Mouse (Mus musculus) lung, postnatal 0 days (tissue): ENCODE data around the gene Cdc6. TPM values are rescaled to one million over a fixed set of nuclear protein-coding genes. Genes with fewer than 3 reads are reported as not detected.

Experiments used
- ATAC-seq: fragments of 200-750 bp; cut with Nextera tagmentation; 2 replicates; pipeline ENCODE4 v1.8.0; 2017; ENCODE audit warnings: moderate library complexity
- DNase-seq: peaks from one replicate; pipeline ENCODE4 v3.0.0-alpha.2; 2016; ENCODE audit warnings: low spot score
- H3K27ac ChIP-seq: fragments of 300-500 bp; sonication (generic); 2 replicates; pipeline ENCODE4 v1.5.1; 2014; ENCODE audit warnings: antibody characterized with exemption, mild to moderate bottlenecking, low read length, mixed read lengths
- H3K27me3 ChIP-seq: fragments of 300-500 bp; sonication (generic); replicated peaks from 2 replicates; pipeline ENCODE4 v1.6.1; 2014; ENCODE audit warnings: low read length, mixed read lengths; ENCODE audit not compliant: insufficient read depth
- H3K36me3 ChIP-seq: fragments of 300-500 bp; sonication (generic); 2 replicates; pipeline ENCODE4 v1.6.1; 2014; ENCODE audit warnings: low read length, mixed read lengths; ENCODE audit not compliant: insufficient read depth
- H3K4me1 ChIP-seq: fragments of 300-500 bp; sonication (generic); 2 replicates; pipeline ENCODE4 v1.6.1; 2014; ENCODE audit warnings: antibody characterized with exemption, low read depth, low read length, mixed read lengths; ENCODE audit not compliant: insufficient read depth
- H3K4me2 ChIP-seq: fragments of 300-500 bp; sonication (generic); replicated peaks from 2 replicates; pipeline ENCODE4 v1.6.1; 2014; ENCODE audit warnings: low read depth, mild to moderate bottlenecking, low read length, moderate library complexity, mixed read lengths
- H3K4me3 ChIP-seq: fragments of 300-500 bp; sonication (generic); 2 replicates; pipeline ENCODE4 v1.5.1; 2014; ENCODE audit warnings: low read depth, low read length
- H3K9ac ChIP-seq: fragments of 300-500 bp; sonication (generic); replicated peaks from 2 replicates; pipeline ENCODE4 v1.6.1; 2014; ENCODE audit warnings: low read depth, mild to moderate bottlenecking
- H3K9me3 ChIP-seq: fragments of 300-500 bp; sonication (generic); 2 replicates; pipeline ENCODE4 v1.6.1; 2016; ENCODE audit warnings: low read length, mixed read lengths
- CTCF ChIP-seq: IDR thresholded peaks from 2 replicates; pipeline ENCODE4 v1.5.1; 2016; ENCODE audit warnings: antibody characterized with exemption, mild to moderate bottlenecking
- EP300 ChIP-seq: IDR thresholded peaks from 2 replicates; pipeline ENCODE4 v1.6.1; 2016; ENCODE audit warnings: antibody characterized with exemption, mild to moderate bottlenecking, control low read depth
- WGBS: fragments of 180-500 bp; shearing (Covaris S2); extraction: QIAGEN DNeasy Blood & Tissue Kit; methylation state at CpG from one replicate; pipeline ENCODE4 v1.1.7; 2014; 5-methylcytosine and 5-hydroxymethylcytosine counted together
- polyA plus RNA-seq: library from polyadenylated mRNA; unstranded; fragments of >200 nt; fragmentation: Nextera tagmentation; extraction: Ambion mirVana; gene quantifications from 2 replicates; pipeline ENCODE4 v1.2.1, GENCODE M21; 2015

Cdc6 gene
- polyA plus RNA-seq, 1 experiment from 2014 or later: 2.6 TPM

DNA sequence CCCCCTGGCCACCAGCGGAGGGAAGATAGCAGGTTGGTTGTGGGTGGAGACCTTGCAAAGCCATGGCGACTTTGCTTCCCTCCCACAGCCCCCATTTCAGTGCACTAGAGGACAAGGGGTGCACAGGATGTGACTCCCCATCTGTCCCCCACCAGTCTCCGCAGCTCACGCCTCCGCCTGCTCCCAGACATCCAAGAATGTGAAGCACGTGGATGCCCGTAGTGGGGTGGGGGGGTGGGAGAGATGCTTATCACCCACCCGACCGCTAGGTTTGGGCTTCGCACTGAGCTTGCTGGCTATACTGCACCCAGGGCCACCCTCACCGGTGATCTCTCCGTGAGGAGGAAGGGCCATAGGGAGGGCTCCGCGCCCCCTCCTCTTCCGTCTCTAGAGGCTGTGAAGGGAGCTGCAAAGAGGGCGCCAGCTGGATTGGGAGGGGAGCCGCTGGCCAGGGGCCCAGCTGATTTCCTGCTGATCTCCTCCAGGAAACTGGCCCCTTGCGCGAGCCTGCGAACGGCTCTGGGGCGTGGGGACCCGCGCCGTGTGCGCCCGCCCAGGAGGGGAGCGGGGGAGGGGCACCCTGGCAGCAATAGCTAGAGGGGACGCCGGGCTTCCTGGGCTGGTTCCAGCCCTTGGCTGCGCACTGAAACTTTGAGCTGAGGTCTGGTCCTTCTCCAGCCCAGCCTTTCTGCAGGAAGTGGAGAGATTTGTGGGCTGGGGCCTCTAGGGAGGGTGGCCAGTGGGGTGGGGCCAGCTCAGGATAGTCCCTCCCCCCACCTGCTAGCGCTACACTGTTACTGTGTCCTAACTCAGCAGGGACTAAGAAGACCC lies 55.8 kb downstream of the Cdc6 start:
- peak; percentile 82 for ATAC-seq
- peak overlapping the region; percentile 69 for H3K9ac ChIP-seq
- H3K27me3 ChIP-seq: no peaks in the 10 kb centered on the region
- H3K9me3 ChIP-seq: no peaks in the 10 kb centered on the region
- H3K27ac ChIP-seq: peak overlapping the region; percentile 84
- TF ChIP-seq EP300: peak; percentile 57
- peak; percentile 44 for TF ChIP-seq CTCF
- WGBS: under 1% methylated on average over 22 of the region's 32 CpGs
- peak; percentile 97 for DNase-seq
- H3K36me3 ChIP-seq: peaks cover 3% of the 10 kb centered on the region; the same call in 1 of the 2 replicates
- H3K4me1 ChIP-seq: peaks cover 42% of the 10 kb centered on the region
- H3K4me3 ChIP-seq: peak overlapping the region; percentile 63
- peak overlapping the region; percentile 98 for H3K4me2 ChIP-seq

- peak overlapping the region; percentile 84 for H3K27ac ChIP-seq
- H3K4me2 ChIP-seq: peak overlapping the region; percentile 98
- peaks cover 3% of the 10 kb centered on the region; the same call in 1 of the 2 replicates for H3K36me3 ChIP-seq
- ATAC-seq (no peak), DNase-seq (no peak)
- H3K27me3 ChIP-seq: no peaks in the 10 kb centered on the region
- peaks cover 45% of the 10 kb centered on the region for H3K4me1 ChIP-seq
- peak overlapping the region; percentile 63 for H3K4me3 ChIP-seq
- TF ChIP-seq EP300: no peak
- H3K9me3 ChIP-seq: no peaks in the 10 kb centered on the region
- WGBS: 5% methylated on average over 6 of the region's 6 CpGs
- peak overlapping the region; percentile 29; the same call in 1 of the 2 replicates for H3K9ac ChIP-seq
Observed at GRCm38 (mm10) chr11:98964201-98964615, 56.6 kb downstream of the Cdc6 start.

- peak overlapping the region; percentile 98 for H3K4me2 ChIP-seq
- H3K4me1 ChIP-seq: peaks cover 43% of the 10 kb centered on the region
- ATAC-seq (no peak), DNase-seq (no peak)
- H3K27me3 ChIP-seq: no peaks in the 10 kb centered on the region
- H3K4me3 ChIP-seq: peak overlapping the region; percentile 10; the same call in 1 of the 2 replicates
- no peaks in the 10 kb centered on the region for H3K9me3 ChIP-seq
- WGBS: 16% methylated on average over 15 of the region's 15 CpGs
- H3K9ac ChIP-seq: peak overlapping the region; percentile 29
- peaks cover 7% of the 10 kb centered on the region for H3K36me3 ChIP-seq
- TF ChIP-seq CTCF (no peak), EP300 (no peak)
- H3K27ac ChIP-seq: peak overlapping the region; percentile 84
Observed at GRCm38 (mm10) chr11:98964616-98965415, 57.2 kb downstream of the Cdc6 start.

- H3K4me3 ChIP-seq: peak overlapping the region; percentile 10; the same call in 1 of the 2 replicates
- peaks cover 12% of the 10 kb centered on the region for H3K36me3 ChIP-seq
- no peak for ATAC-seq
- peak overlapping the region; percentile 29; the same call in 1 of the 2 replicates for H3K9ac ChIP-seq
- H3K4me1 ChIP-seq: peaks cover 47% of the 10 kb centered on the region
- no peaks in the 10 kb centered on the region for H3K27me3 ChIP-seq
- no peak for TF ChIP-seq EP300
- DNase-seq: peak; percentile 52
- peak overlapping the region; percentile 98 for H3K4me2 ChIP-seq
- WGBS: 24% methylated on average over 5 of the region's 11 CpGs
- no peaks in the 10 kb centered on the region for H3K9me3 ChIP-seq
- H3K27ac ChIP-seq: peak overlapping the region; percentile 84; the same call in 1 of the 2 replicates
Observed at GRCm38 (mm10) chr11:98965416-98966077, 57.9 kb downstream of the Cdc6 start.

GRCm38 (mm10) chr11:98966499-98967141 lies 59.0 kb downstream of the Cdc6 start:
- TF ChIP-seq CTCF (peak; percentile 56), EP300 (no peak)
- Histone ChIP-seq H3K4me3 (no peak overlapping the region), H3K36me3 (peaks cover 17% of the 10 kb centered on the region), H3K4me2 (peak overlapping the region; percentile 98; the same call in 1 of the 2 replicates), H3K4me1 (peaks cover 44% of the 10 kb centered on the region), H3K9me3 (no peaks in the 10 kb centered on the region), H3K27me3 (no peaks in the 10 kb centered on the region), H3K27ac (no peak overlapping the region), H3K9ac (no peak overlapping the region)
- peak; percentile 66 for DNase-seq
- no peak for ATAC-seq
- WGBS: 49% methylated on average over 5 of the region's 9 CpGs
